Mouse (Mus musculus) midbrain, postnatal 0 days (tissue): ENCODE results near the gene Ubtd1. TPM values are rescaled to one million over a fixed set of nuclear protein-coding genes. Genes with fewer than 3 reads are reported as not detected.

ENCODE experiments used
- ATAC-seq: fragments of 200-750 bp; cut with Nextera tagmentation; 2 replicates; pipeline ENCODE4 v1.8.0; 2017; ENCODE audit warnings: moderate number of reproducible peaks, mild to moderate bottlenecking, moderate TSS enrichment, moderate library complexity; ENCODE audit not compliant: low FRiP score
- DNase-seq: peaks from one replicate; pipeline ENCODE4 v3.0.0-alpha.2; 2015; ENCODE audit warnings: low spot score
- H3K27ac ChIP-seq: fragments of 300-500 bp; sonication (generic); 2 replicates; pipeline ENCODE4 v1.5.1; 2014; ENCODE audit warnings: low read depth, mild to moderate bottlenecking, low read length, mixed read lengths
- H3K27me3 ChIP-seq: fragments of 300-500 bp; sonication (generic); 2 replicates; pipeline ENCODE4 v1.6.1; 2014; ENCODE audit warnings: low read length, control low read depth, mixed read lengths; ENCODE audit not compliant: insufficient read depth
- H3K36me3 ChIP-seq: fragments of 300-500 bp; sonication (generic); 2 replicates; pipeline ENCODE4 v1.6.1; 2014; ENCODE audit warnings: low read length, control low read depth, mixed read lengths; ENCODE audit not compliant: insufficient read depth
- H3K4me1 ChIP-seq: fragments of 300-500 bp; sonication (generic); 2 replicates; pipeline ENCODE4 v1.6.1; 2014; ENCODE audit warnings: mild to moderate bottlenecking, control low read depth, antibody characterized with exemption, low read length, mixed read lengths; ENCODE audit not compliant: insufficient read depth
- H3K4me2 ChIP-seq: fragments of 300-500 bp; sonication (generic); 2 replicates; pipeline ENCODE4 v1.6.1; 2014; ENCODE audit warnings: low read depth, mild to moderate bottlenecking, low read length, mixed read lengths; ENCODE audit not compliant: poor library complexity, severe bottlenecking
- H3K4me3 ChIP-seq: fragments of 300-500 bp; sonication (generic); 2 replicates; pipeline ENCODE4 v1.5.1; 2014; ENCODE audit warnings: low read depth, mild to moderate bottlenecking, low read length, moderate library complexity
- H3K9ac ChIP-seq: fragments of 300-500 bp; sonication (generic); replicated peaks from 2 replicates; pipeline ENCODE4 v1.6.1; 2014; ENCODE audit warnings: mild to moderate bottlenecking, low read length, moderate library complexity, mixed read lengths; ENCODE audit not compliant: poor library complexity, severe bottlenecking
- H3K9me3 ChIP-seq: fragments of 300-500 bp; sonication (generic); 2 replicates; pipeline ENCODE4 v1.6.1; 2016; ENCODE audit warnings: low read length, control low read depth
- CTCF ChIP-seq: IDR thresholded peaks from 2 replicates; pipeline ENCODE4 v1.5.1; 2016; ENCODE audit warnings: antibody characterized with exemption, mild to moderate bottlenecking
- WGBS: fragments of 180-500 bp; shearing (Covaris S2); extraction: QIAGEN DNeasy Blood & Tissue Kit; methylation state at CpG from one replicate; pipeline ENCODE4 v1.1.7; 2014; 5-methylcytosine and 5-hydroxymethylcytosine counted together
- polyA plus RNA-seq: library from polyadenylated mRNA; unstranded; fragments of >200 nt; fragmentation: Nextera tagmentation; extraction: Ambion mirVana; gene quantifications from 2 replicates; pipeline ENCODE4 v1.2.1, GENCODE M21; 2015
- total RNA-seq: library from RNA; depleted of rRNA; stranded (reverse); fragments of >200 nt; gene quantifications from 2 replicates; pipeline ENCODE4 v1.2.3, GENCODE M21; 2014

Ubtd1 gene
- total and polyA plus RNA-seq, 2 experiments from 2014 or later, result 12.2 to 17.5 TPM

DNA sequence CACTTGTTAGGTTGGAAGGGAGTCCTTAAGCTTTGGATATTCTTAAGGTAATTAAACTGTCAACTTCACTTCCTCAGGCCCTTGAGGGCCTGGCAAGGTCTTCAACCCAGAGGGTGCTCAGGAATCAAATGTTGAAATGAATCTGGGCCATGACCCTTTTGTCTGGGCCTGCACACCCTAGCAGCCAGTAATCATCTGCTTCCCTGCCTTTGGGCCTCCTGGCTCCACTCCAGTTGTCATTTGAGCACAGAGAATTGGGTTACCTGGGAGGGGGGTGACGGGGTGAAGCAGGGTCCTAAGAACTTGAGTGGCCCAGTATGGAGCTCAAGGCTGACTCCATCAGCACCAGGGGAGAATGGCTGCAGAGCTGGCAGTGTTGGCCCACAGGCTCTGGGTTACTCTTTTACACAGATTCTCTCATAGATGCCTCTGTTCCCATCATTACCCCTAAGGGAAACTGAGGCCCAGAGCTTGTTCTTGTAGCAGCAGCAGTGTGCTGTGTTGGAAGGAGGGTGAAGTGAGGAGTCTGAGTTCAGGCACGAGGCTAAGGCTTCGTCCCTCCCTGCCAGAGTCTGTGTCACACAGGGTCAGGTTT lies 32.8 kb downstream of the Ubtd1 start:
- DNase-seq (no peak), ATAC-seq (no peak)
- Histone ChIP-seq H3K4me2 (no peak overlapping the region), H3K27me3 (no peaks in the 10 kb centered on the region), H3K27ac (no peak overlapping the region), H3K4me1 (no peaks in the 10 kb centered on the region), H3K9me3 (no peaks in the 10 kb centered on the region), H3K9ac (no peak overlapping the region), H3K36me3 (no peaks in the 10 kb centered on the region), H3K4me3 (no peak overlapping the region)
- 87% methylated on average over 3 of the region's 3 CpGs for WGBS
- TF ChIP-seq CTCF, result no peak

- Histone ChIP-seq H3K36me3 (no peaks in the 10 kb centered on the region), H3K4me2 (no peak overlapping the region), H3K9ac (no peak overlapping the region), H3K9me3 (no peaks in the 10 kb centered on the region), H3K4me3 (no peak overlapping the region), H3K4me1 (no peaks in the 10 kb centered on the region), H3K27ac (no peak overlapping the region), H3K27me3 (no peaks in the 10 kb centered on the region)
- 80% methylated on average over 6 of the region's 6 CpGs for whole genome bisulfite sequencing
- DNase-seq, result no peak
- no peak for ATAC-seq
- no peak for TF ChIP-seq CTCF
Measured at GRCm38 (mm10) chr19:42015001-42015400, 33.4 kb downstream of the Ubtd1 start.

DNA sequence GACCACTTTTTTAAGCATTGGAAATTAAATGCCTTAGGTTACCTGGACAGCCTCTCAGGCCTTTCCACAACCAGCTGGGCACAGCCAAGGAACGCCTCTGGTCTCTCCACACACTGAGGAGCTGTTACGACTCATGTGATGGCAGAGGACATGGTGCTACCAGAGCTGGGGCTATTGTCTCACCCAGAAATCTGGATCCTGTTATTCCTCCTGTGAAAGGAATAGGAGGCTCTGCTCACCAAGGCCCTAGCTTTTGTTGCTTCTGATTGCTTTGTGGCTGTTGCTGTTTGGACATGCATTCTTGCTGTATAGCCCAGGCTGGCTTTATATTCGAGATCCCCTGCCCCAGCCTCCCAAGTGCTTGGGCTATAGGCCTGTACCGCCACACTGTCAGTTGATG lies 34.7 kb downstream of the Ubtd1 start:
- no peaks in the 10 kb centered on the region for H3K4me1 ChIP-seq
- H3K4me3 ChIP-seq, result no peak overlapping the region
- no peak for TF ChIP-seq CTCF
- WGBS, result 66% methylated on average over 4 of the region's 4 CpGs
- no peaks in the 10 kb centered on the region for H3K27me3 ChIP-seq
- H3K9me3 ChIP-seq, result no peaks in the 10 kb centered on the region
- ATAC-seq, result no peak
- no peak for DNase-seq
- no peaks in the 10 kb centered on the region for H3K36me3 ChIP-seq
- no peak overlapping the region for H3K27ac ChIP-seq
- no peak overlapping the region for H3K9ac ChIP-seq
- no peak overlapping the region for H3K4me2 ChIP-seq

GRCm38 (mm10) chr19:42016840-42017239 lies 35.3 kb downstream of the Ubtd1 start:
- no peak overlapping the region for H3K27ac ChIP-seq
- H3K4me3 ChIP-seq, result no peak overlapping the region
- no peaks in the 10 kb centered on the region for H3K36me3 ChIP-seq
- H3K9me3 ChIP-seq, result no peaks in the 10 kb centered on the region
- ATAC-seq (no peak), DNase-seq (no peak)
- H3K27me3 ChIP-seq, result no peaks in the 10 kb centered on the region
- H3K4me1 ChIP-seq, result no peaks in the 10 kb centered on the region
- TF ChIP-seq CTCF, result no peak
- WGBS, result 51% methylated on average over 5 of the region's 5 CpGs
- H3K9ac ChIP-seq, result no peak overlapping the region
- no peak overlapping the region for H3K4me2 ChIP-seq

GRCm38 (mm10) chr19:42017399-42018247 lies 36.1 kb downstream of the Ubtd1 start:
- DNase-seq (peak; percentile 80), ATAC-seq (peak; percentile 27; the same call in 1 of the 2 replicates)
- no peak overlapping the region for H3K4me2 ChIP-seq
- no peak for TF ChIP-seq CTCF
- no peak overlapping the region for H3K9ac ChIP-seq
- no peaks in the 10 kb centered on the region for H3K4me1 ChIP-seq
- H3K27me3 ChIP-seq, result no peaks in the 10 kb centered on the region
- H3K27ac ChIP-seq, result no peak overlapping the region
- no peaks in the 10 kb centered on the region for H3K36me3 ChIP-seq
- no peak overlapping the region for H3K4me3 ChIP-seq
- H3K9me3 ChIP-seq, result no peaks in the 10 kb centered on the region
- 78% methylated on average over 8 of the region's 8 CpGs for WGBS

DNA sequence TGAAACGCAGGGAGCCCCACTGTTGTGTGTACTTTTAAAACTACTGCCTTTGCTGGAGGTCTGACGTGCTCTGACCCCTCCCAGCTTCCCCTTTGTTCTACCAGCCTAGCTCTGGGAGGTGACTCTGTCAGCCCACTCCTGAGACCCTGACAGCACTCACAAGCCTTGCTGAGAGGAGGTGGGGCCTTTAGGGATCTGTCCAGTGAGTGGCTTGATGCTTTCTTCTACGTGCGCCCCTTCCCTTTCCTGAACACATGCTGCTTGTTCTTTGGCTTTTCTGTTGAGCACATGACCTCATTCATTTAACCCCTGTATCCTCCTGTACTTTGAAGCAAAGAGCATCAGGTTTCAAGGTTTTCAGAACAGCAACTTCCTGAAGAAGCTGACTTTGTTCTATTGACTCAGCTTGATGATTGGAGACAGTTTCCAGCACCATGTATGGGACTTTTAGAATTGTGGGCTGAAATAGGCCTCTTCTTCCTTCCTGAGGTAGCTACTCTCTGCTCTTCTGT lies 37.5 kb downstream of the Ubtd1 start:
- no peak for TF ChIP-seq CTCF
- Histone ChIP-seq H3K27me3 (no peaks in the 10 kb centered on the region), H3K4me2 (no peak overlapping the region), H3K4me1 (no peaks in the 10 kb centered on the region), H3K9me3 (no peaks in the 10 kb centered on the region), H3K36me3 (no peaks in the 10 kb centered on the region), H3K9ac (no peak overlapping the region), H3K4me3 (no peak overlapping the region), H3K27ac (no peak overlapping the region)
- DNase-seq (no peak), ATAC-seq (no peak)
- 45% methylated on average over 4 of the region's 4 CpGs for WGBS
